9 mouse cellular contexts compared by ENCODE assay signal in genomic region chr2:75246082-75246743, GRCm38 (mm10).
DNase-seq lines count a peak whose midpoint lies in the region; ATAC-seq lines count a peak whose summit lies in the region.
"Had no signal": no experiment of that assay in that cellular context is flagged by ENCODE, and none has a peak within 500 bp of the region (broad histone marks: within the 10 kb centered on the region; RNA-seq: fewer than 3 reads in every experiment).

No protein-coding gene starts in this region.

- H3K9me3 ChIP-seq in kidney, embryonic 14.5 days (ENCODE audit: control insufficient read depth, low read length): no peaks in the 10 kb centered on the region

- intact Hi-C loops in gastrocnemius, postnatal 14 days (cut with DNase I; ENCODE audit: low total_unique reads): no loop called here

- no peak overlapping the region for H3K27ac ChIP-seq in kidney, embryonic 14.5 days (ENCODE audit: low read depth, low read length)

- H3K36me3 ChIP-seq in kidney, embryonic 14.5 days (ENCODE audit: control insufficient read depth, insufficient read depth, low read length): no peaks in the 10 kb centered on the region

- H3K27me3 ChIP-seq in kidney, embryonic 14.5 days (ENCODE audit: control insufficient read depth, insufficient read depth, low read length): no peaks in the 10 kb centered on the region

- H3K4me3 ChIP-seq in kidney, embryonic 14.5 days (ENCODE audit: low read length): no peak overlapping the region

- peaks cover 16% of the 10 kb centered on the region for H3K4me1 ChIP-seq in kidney, embryonic 14.5 days (ENCODE audit: control insufficient read depth, insufficient read depth, low read length)

- peak; percentile 73; the same call in 1 of the 2 replicates for ATAC-seq in kidney, embryonic 14.5 days (ENCODE audit: low FRiP score, low TSS enrichment)
- ATAC-seq in frontal cortex, adult (ENCODE audit: low TSS enrichment): peak; percentile 32; the same call in 1 of the 2 replicates

- no peak overlapping the region for H3K4me2 ChIP-seq in kidney, embryonic 14.5 days (replicated peaks; ENCODE audit: low read depth, low read length)

- 24% methylated on average over 12 of the region's 12 CpGs for WGBS in kidney, embryonic 14.5 days

- DNase-seq in kidney, adult 8-10 months: no peak
- peak; percentile 71 for DNase-seq in brain, adult 2 months (ENCODE audit: low read depth, low spot score)
- peak; percentile 37 to 51 for DNase-seq in kidney, postnatal 4 days
- no peak for DNase-seq in gastrocnemius, postnatal 14 days
- DNase-seq in cerebellum, postnatal 4 days (ENCODE audit: low spot score in 2 of 2): no peak
- no peak for DNase-seq in layer of hippocampus, postnatal 36 days
- DNase-seq: thymus, adult 2 months had no signal

- H3K9ac ChIP-seq in kidney, embryonic 14.5 days (ENCODE audit: low read depth, low read length): no peak overlapping the region

Comparison
In these comparisons a context has a peak if more than half of its experiments do, and no peak if none do; other contexts are left out.
1. DNase-seq: peak in brain, adult 2 months (single experiment) and kidney, postnatal 4 days (2 of 2); none in kidney, adult 8-10 months (0 of 2), gastrocnemius, postnatal 14 days (single experiment), cerebellum, postnatal 4 days (0 of 2) and layer of hippocampus, postnatal 36 days (0 of 2).